Mouse (Mus musculus): Measurements from ENCODE around the gene Olfr1029. TPM values are rescaled to one million over a fixed set of nuclear protein-coding genes. Genes with fewer than 3 reads are reported as not detected.

Gene Olfr1029
- polyA plus RNA-seq, 1 experiment = not detected

Other genes with a start within 250 kb of the Olfr1029 start
- gene Olfr1012, start 211.1 kb upstream of the Olfr1029 start, polyA plus RNA-seq (2012; fragmentation: generic; extraction: Trizol) = not detected
- gene Olfr1013, start 206.8 kb upstream of the Olfr1029 start, polyA plus RNA-seq (2012; fragmentation: generic; extraction: Trizol) = not detected
- gene Olfr1014, start 201.2 kb upstream of the Olfr1029 start, polyA plus RNA-seq (2012; fragmentation: generic; extraction: Trizol) = not detected
- not detected for gene Olfr1015, start 191.9 kb upstream of the Olfr1029 start, polyA plus RNA-seq (2012; fragmentation: generic; extraction: Trizol)
- gene Olfr1016, start 171.4 kb upstream of the Olfr1029 start, polyA plus RNA-seq (2012; fragmentation: generic; extraction: Trizol) = not detected
- gene Olfr1018, start 155.4 kb upstream of the Olfr1029 start, polyA plus RNA-seq (2012; fragmentation: generic; extraction: Trizol) = not detected
- gene Olfr1019, start 128.4 kb upstream of the Olfr1029 start, polyA plus RNA-seq (2012; fragmentation: generic; extraction: Trizol) = not detected
- gene Olfr1020, start 126.9 kb upstream of the Olfr1029 start, polyA plus RNA-seq (2012; fragmentation: generic; extraction: Trizol) = not detected
- not detected for gene Olfr1022, start 105.3 kb upstream of the Olfr1029 start, polyA plus RNA-seq (2012; fragmentation: generic; extraction: Trizol)
- not detected for gene Olfr1023, start 88.3 kb upstream of the Olfr1029 start, polyA plus RNA-seq (2012; fragmentation: generic; extraction: Trizol)
- not detected for gene Olfr1024, start 68.8 kb upstream of the Olfr1029 start, polyA plus RNA-seq (2012; fragmentation: generic; extraction: Trizol)
- not detected for gene Olfr1025-ps1, start 58.7 kb upstream of the Olfr1029 start, polyA plus RNA-seq (2012; fragmentation: generic; extraction: Trizol)
- gene Olfr1026, start 52.3 kb upstream of the Olfr1029 start, polyA plus RNA-seq (2012; fragmentation: generic; extraction: Trizol) = not detected
- not detected for gene Olfr1028, start 23.5 kb upstream of the Olfr1029 start, polyA plus RNA-seq (2012; fragmentation: generic; extraction: Trizol)
- not detected for gene Olfr1030, start 5.4 kb downstream of the Olfr1029 start, polyA plus RNA-seq (2012; fragmentation: generic; extraction: Trizol)
- not detected for gene Olfr1031, start 16.4 kb downstream of the Olfr1029 start, polyA plus RNA-seq (2012; fragmentation: generic; extraction: Trizol)
- not detected for gene Olfr1032, start 31.6 kb downstream of the Olfr1029 start, polyA plus RNA-seq (2012; fragmentation: generic; extraction: Trizol)
- gene Olfr1033, start 46.7 kb downstream of the Olfr1029 start, polyA plus RNA-seq (2012; fragmentation: generic; extraction: Trizol) = not detected
- gene Olfr1034, start 72.0 kb downstream of the Olfr1029 start, polyA plus RNA-seq (2012; fragmentation: generic; extraction: Trizol) = not detected
- not detected for gene Olfr1036, start 100.1 kb downstream of the Olfr1029 start, polyA plus RNA-seq (2012; fragmentation: generic; extraction: Trizol)
- gene Olfr1037, start 113.5 kb downstream of the Olfr1029 start, polyA plus RNA-seq (2012; fragmentation: generic; extraction: Trizol) = not detected
- not detected for gene Olfr1039, start 162.0 kb downstream of the Olfr1029 start, polyA plus RNA-seq (2012; fragmentation: generic; extraction: Trizol)
- not detected for gene Olfr1040, start 172.8 kb downstream of the Olfr1029 start, polyA plus RNA-seq (2012; fragmentation: generic; extraction: Trizol)
- not detected for gene Olfr1042, start 187.9 kb downstream of the Olfr1029 start, polyA plus RNA-seq (2012; fragmentation: generic; extraction: Trizol)
- not detected for gene Olfr1043, start 193.6 kb downstream of the Olfr1029 start, polyA plus RNA-seq (2012; fragmentation: generic; extraction: Trizol)
- not detected for gene Olfr1044, start 203.9 kb downstream of the Olfr1029 start, polyA plus RNA-seq (2012; fragmentation: generic; extraction: Trizol)
- not detected for gene Olfr52, start 211.8 kb downstream of the Olfr1029 start, polyA plus RNA-seq (2012; fragmentation: generic; extraction: Trizol)
- gene Olfr1045, start 229.1 kb downstream of the Olfr1029 start, polyA plus RNA-seq (2012; fragmentation: generic; extraction: Trizol) = not detected
- gene Olfr1046, start 245.4 kb downstream of the Olfr1029 start, polyA plus RNA-seq (2012; fragmentation: generic; extraction: Trizol) = not detected

Data from C2C12 (cell line).